Mouse (Mus musculus): Measurements from ENCODE around the gene Narfl. TPM values are rescaled to one million over a fixed set of nuclear protein-coding genes. Genes with fewer than 3 reads are reported as not detected.
"Not testable (repeated sequence)": the region's sequence is repeated elsewhere in the genome, so short reads cannot be mapped to it uniquely, and the experiment has no call there.

Gene Narfl
- total RNA-seq, 2 experiments from 2014 or later = 26.0 to 30.5 TPM

GRCm38 (mm10) chr17:25796211-25796771 lies 22.7 kb downstream of the Narfl start:
- intact Hi-C loops (cut with DNase I) = loop anchor here (2.0 kb wide), 1 partner anchor 21 kb away; no protein-coding TSS in a partner anchor
- peak; percentile 50 to 56 for DNase-seq

- peak; percentile 76 to 86 for DNase-seq
- intact Hi-C loops (cut with DNase I) = loop anchor here (2.0 kb wide), 1 partner anchor 22 kb away; no protein-coding TSS in a partner anchor
Observed at GRCm38 (mm10) chr17:25796951-25797369, 23.4 kb downstream of the Narfl start, which contains the start of gene Metrn. Gene Metrn, minus strand, starts transcription at chr17:25797136.

GRCm38 (mm10) chr17:25801029-25801428 lies 27.5 kb downstream of the Narfl start:
- DNase-seq = peak in 1 of 2 experiments; percentile 49
- intact Hi-C loops (cut with DNase I) = loop anchor here (1.0 to 5.0 kb wide), 2 partner anchors 28 to 69 kb away; partner anchors contain the start of gene Narfl

GRCm38 (mm10) chr17:25802825-25803517 lies 29.4 kb downstream of the Narfl start:
- DNase-seq = no peak
- intact Hi-C loops (cut with DNase I) = loop anchor here (5.0 kb wide), 1 partner anchor 71 kb away; no protein-coding TSS in a partner anchor

DNA sequence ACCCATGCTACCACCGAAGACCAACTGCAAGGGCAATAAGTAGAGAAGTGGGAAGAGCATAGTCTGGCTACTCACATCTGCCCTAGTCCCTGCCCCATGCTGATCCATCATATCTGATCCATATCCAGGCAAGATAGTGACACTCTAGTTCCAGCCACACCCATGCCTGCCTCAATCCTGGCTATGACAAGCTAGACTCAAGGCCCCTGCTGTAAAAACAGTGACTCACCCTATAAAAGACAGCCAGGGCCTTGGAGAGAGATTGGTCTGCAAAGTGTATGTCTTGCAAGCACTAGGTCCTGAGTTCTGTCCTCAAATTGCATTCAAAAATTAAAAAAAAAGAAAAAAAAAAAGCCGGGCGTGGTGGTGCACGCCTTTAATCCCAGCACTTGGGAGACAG lies 32.9 kb downstream of the Narfl start:
- intact Hi-C loops (cut with DNase I) = no loop called here
- no peak for DNase-seq

DNA sequence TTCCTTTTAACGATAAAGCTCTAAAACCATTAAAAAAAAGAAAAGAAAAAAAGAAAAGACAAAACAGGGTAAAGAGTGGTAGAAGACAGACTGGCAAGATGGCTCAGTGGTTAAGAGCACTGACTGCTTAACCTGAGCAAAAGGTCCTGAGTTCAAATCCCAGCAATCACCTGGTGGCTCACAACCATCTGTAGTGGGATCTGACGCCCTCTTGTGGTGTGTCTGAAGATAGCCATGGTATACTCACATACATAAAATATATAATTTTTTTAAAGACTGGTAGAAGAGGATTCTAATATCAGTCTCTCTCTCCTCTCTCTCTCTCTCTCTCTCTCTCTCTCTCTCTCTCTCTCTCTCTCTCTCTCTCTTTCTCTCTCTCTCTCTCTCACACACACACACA lies 33.9 kb downstream of the Narfl start:
- DNase-seq; intact Hi-C loops (cut with DNase I): not testable (repeated sequence)

DNA sequence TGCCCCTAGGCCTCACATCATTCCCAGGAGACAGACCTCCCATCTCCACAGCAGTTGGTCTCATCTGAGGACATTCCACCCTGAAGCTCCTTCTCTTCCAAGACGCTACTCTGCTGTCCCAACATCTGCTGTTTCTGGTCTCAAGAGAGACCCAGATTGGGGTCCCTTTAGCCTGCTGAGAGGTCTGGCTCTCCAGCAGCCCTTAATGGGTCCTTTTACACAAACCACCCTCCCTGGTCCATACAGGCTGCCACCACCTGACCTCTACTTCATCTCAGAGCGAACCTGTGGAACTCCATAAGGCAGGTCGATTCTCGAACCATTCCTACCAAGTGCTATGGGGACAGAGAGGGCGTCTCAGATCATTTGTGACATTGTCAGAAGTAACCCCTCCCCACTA lies 34.5 kb downstream of the Narfl start:
- no peak for DNase-seq
- intact Hi-C loops (cut with DNase I) = no loop called here

DNA sequence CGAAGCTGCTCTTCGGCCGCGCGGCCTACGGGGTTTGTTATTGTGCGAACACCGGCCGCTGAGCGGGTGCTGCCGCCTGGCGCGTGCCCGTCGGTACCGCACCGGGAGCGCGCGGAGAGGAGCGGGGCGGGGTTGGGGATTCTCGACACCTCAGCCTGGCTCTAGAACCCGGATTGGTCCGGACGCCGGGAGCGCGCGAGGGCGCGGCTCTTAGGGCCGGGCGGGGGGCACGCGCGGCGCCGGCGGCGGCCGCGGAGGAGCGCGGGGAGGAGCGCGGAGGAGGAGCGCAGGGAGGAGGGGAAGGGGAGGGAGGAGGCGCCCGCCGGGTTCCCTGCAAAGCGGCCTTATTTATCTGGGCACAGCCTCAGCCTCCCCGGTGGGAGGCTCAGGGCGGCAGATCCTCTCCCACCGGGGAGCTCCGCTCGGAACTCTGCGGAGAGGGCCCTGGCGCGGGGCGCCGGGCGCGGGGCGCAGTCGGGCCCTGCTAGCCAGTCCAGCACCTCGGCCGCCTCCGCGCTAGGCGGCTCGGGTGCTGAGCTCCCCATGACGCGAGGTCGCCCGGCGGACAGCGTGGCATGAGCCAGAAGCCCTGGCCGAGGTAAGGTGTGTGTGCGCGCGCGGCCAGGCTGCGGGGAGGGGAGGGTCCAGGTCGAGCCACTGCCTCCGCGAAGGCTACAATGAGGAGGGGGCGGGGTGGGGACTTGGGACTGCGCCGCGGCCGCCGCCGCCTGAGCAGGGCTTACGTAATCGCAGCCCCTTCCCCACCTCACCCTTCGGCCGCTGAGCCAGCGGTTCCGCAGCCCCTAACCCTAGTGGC lies 35.4 kb downstream of the Narfl start, which contains the start of gene Fbxl16:
Fbxl16 (plus strand) TSS at position 297 of the 817 bp plus-strand sequence.
- intact Hi-C loops (cut with DNase I) = no loop called here
- peak in 1 of 2 experiments; percentile 42 for DNase-seq

DNA sequence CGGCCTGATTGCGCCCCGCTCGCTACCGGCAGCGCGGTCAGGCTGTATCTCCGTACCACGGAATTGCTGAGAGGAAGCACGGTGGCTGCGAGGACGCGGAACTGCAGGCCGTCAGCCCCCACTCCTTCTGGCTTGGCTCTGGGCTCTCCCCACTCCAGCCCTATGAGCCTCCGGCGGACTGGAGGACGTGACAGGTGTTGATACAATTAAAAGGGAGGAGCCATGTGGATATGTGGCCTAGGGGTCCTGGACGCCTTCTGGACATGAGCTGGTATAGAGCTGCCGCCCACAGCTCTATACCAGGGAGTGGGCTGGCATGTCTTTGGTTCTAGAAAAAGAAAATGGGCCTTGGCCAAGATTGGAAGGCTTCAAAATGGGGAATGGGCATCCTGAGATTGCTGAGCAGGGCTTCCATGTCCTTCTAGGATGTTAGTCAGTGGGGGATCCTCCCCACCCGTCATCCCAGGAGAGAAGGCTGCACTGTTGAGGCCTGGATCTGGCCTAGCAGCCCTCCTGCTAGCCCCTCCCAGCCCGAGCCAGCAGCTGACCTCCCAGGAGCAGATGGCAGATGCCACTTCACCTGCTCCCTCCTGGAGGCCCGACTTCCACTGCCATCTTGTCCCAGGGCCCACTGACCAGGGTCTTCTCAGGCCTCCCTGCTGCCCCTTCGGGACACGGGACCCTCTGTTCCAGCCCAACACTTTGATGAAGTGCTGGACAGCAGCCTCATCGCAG lies 36.2 kb downstream of the Narfl start:
- DNase-seq = no peak
- intact Hi-C loops (cut with DNase I) = no loop called here

DNA sequence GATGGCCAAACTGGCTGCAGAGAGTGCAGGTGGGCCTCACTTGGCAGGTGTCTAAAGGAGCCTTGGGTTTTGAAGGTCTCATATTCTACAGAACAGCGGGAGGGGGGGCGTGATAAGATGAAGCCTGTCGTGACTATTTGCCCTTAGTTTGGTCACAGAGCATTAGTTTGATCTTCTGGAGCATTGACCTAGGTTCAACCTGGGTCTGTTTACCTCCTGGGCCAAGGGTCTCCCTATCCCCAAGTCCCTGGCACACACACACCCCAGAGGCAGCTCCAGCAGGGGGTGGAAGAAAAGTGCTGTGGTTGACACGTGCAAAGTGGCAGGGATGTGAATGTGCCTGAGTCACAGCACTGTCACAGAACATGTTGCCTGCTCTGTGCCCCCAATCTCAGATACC lies 37.3 kb downstream of the Narfl start:
- DNase-seq = no peak
- intact Hi-C loops (cut with DNase I) = no loop called here

GRCm38 (mm10) chr17:25813471-25813870 lies 39.9 kb downstream of the Narfl start:
- DNase-seq = peak; percentile 71 to 73
- intact Hi-C loops (cut with DNase I) = no loop called here

DNA sequence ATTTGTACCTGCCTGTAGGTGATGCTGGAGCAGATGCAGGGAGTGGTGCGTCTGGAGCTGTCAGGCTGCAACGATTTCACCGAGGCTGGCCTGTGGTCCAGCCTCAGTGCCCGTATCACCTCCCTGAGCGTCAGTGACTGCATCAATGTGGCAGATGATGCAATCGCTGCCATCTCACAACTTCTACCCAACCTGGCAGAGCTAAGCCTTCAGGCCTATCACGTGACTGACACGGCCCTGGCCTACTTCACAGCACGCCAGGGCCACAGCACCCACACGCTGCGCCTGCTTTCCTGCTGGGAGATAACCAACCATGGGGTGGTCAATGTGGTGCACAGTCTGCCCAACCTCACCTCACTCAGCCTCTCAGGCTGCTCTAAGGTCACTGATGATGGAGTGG lies 44.1 kb downstream of the Narfl start:
- DNase-seq = no peak
- intact Hi-C loops (cut with DNase I) = no loop called here

DNA sequence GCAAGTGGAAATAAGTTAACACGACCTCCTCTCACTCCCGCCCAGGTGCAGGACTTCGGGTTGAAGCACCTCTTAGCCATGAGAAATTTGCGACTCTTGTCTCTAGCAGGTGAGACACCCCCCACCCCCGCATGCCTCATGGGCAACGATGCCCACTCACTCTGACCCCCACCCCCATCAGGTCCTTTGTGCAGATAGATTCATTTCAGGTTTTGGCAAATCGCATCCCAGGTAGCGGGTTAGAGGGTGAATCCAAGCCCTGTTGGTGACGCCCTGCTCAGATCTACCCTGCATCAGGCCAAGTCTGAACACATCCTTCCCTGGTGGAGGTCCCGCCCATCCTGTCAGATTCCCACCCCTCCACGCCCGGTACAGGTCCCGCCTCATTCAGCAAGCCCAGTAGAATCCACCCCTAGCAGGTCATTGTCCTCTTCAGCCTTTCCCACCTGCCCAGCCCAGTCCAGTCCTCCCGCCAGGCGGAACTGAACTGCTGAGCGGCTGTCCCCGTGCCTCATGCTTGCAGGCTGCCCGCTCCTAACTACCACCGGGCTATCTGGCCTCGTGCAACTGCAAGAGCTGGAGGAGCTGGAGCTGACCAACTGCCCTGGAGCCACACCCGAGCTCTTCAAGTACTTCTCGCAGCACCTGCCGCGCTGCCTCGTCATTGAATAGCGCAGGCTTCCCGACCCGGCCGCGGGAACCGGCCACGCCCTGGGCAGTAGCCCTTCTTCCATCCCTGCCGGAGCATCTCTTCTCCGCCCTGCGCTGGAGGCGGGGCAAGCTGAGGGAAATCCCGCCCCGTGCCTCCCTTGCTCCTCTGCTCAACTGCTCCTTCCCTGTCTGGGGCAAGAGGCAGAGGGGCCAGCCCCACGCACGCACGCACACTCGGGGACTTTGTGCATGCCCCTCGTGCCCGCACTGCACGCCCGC lies 45.5 kb downstream of the Narfl start:
- intact Hi-C loops (cut with DNase I) = no loop called here
- peak in 1 of 2 experiments; percentile 4 for DNase-seq

DNA sequence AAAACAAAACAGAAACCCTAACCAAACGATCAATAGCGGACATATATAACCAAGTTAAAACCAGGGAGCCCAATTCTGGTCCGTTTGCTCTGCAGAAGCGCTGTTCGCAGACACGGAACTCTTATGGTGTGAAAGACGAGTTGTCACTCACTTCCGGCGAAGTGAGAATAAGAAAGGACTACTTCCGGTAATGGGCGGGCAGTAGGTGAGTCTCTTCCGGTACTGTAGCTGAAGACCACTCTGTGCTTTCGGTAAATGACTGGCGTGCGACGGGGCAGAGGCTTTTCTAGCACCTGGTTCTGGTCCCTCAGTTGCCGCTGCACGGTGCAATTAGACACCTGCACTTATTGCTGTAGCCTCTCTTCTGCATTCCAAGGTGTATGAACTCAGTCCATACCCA lies 49.9 kb downstream of the Narfl start, which contains the start of gene Wdr24:
Wdr24 (plus strand) TSS at position 176 of the 400 bp plus-strand sequence.
- intact Hi-C loops (cut with DNase I) = loop anchor here (10.0 kb wide), 1 partner anchor 929 kb away; the partner anchor contains the start of genes Eme2, Mrps34 and Nme3
- DNase-seq = peak; percentile 51 to 71

DNA sequence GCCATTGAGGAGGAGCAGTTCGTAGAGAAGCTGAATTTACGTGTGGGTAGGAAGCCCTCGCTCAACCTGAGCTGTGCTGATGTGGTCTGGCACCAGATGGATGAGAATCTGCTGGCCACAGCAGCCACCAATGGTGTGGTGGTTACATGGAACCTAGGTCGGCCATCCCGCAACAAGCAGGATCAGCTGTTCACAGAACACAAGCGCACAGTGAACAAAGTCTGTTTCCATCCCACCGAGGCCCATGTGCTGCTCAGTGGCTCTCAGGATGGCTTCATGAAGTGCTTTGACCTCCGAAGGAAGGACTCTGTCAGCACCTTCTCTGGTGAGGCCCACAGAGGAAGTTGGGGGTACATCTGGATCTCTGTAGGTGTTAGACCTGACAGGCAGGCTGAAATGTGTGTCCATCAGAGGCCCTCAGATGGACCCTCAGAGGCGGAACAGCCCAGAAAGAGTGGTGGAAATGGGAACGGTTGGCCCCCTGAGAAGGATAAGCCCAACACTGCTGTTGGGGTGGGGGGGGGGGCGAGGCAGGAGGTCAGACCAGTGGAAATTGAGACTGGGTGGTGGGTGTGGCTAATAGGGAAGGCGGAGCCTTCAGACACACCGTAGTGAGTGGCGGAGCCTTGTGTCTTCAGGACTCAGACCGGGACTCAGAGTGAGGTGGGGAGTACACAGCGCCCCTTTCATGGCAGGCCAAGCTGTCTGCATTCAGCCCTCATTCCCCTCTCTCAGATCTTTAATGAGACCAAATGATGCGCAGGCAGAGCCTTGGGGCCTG lies 51.0 kb downstream of the Narfl start:
- intact Hi-C loops (cut with DNase I) = loop anchor here (10.0 kb wide), 1 partner anchor 930 kb away; the partner anchor contains the start of genes Eme2, Mrps34 and Nme3
- DNase-seq = no peak

DNA sequence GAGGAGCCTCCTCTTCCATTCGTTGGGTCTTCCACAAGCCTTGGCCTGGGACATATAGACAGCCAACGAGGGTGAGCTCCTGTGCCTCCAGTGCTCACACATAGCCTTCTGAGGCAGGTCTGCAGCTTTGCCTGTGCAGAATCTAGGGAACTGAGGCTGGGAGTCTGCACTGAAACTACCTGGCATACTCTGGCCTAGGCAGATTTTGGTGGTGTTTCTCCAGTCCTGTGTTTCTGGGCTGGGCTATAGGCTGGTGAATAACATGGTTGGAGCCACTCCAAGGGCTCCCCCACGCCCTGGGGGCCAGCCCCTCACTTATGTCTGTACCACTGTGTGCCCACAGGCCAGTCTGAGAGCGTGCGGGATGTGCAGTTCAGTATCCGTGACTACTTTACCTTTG lies 51.7 kb downstream of the Narfl start:
- intact Hi-C loops (cut with DNase I) = loop anchor here (10.0 kb wide), 1 partner anchor 931 kb away; the partner anchor contains the start of genes Eme2, Mrps34 and Nme3
- DNase-seq = no peak

- DNase-seq = no peak
- intact Hi-C loops (cut with DNase I) = loop anchor here (10.0 kb wide), 1 partner anchor 931 kb away; the partner anchor contains the start of genes Eme2, Mrps34 and Nme3
Observed at GRCm38 (mm10) chr17:25825984-25826570, 52.5 kb downstream of the Narfl start.
